Mouse (Mus musculus) urinary bladder, postnatal 25 days (tissue): ENCODE results near the gene Atxn2.
"Not testable (repeated sequence)": the region's sequence is repeated elsewhere in the genome, so short reads cannot be mapped to it uniquely, and the experiment has no call there.

Source experiments
- DNase-seq: peaks from one replicate; pipeline ENCODE4 v3.0.0; 2022; ENCODE audit warnings: low spot score

Atxn2 gene

DNA sequence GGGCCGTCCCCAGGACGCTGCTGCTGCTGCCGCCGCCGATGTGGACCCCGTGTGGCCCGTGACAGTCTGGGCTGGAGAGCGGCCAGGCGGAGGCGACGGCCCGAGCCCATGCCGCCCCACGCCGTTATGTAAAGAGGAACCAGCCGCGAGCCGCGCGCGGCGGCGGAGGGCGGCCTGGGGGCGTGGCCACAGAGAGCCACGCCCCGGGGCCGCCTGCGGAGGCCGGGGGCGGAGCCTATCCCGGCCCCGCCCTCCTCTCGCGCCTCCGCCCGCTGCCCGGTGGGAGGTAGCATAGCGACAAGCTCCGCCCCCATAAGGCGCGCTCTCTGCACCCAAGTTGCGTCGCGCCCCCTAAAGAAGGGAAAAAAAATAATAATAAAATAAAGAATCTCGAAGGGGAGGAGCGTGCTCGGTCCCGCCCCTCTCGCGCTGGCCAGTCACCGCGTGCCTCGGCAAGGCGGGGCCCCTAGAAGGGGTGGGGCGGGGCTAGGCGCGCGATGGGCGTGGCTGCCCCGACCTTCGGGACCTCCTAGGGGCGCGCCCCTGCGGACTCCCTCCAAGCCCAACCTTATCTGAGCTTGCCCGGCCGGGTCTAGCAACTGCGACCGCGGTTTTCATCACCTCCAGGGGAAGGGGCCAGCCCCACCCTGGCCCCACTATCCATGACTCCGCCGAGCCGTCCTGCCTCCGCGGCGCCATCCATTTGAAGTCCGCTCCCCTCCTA lies 125.7 kb downstream of the Atxn2 start:
- peak; percentile 86 for DNase-seq

DNA sequence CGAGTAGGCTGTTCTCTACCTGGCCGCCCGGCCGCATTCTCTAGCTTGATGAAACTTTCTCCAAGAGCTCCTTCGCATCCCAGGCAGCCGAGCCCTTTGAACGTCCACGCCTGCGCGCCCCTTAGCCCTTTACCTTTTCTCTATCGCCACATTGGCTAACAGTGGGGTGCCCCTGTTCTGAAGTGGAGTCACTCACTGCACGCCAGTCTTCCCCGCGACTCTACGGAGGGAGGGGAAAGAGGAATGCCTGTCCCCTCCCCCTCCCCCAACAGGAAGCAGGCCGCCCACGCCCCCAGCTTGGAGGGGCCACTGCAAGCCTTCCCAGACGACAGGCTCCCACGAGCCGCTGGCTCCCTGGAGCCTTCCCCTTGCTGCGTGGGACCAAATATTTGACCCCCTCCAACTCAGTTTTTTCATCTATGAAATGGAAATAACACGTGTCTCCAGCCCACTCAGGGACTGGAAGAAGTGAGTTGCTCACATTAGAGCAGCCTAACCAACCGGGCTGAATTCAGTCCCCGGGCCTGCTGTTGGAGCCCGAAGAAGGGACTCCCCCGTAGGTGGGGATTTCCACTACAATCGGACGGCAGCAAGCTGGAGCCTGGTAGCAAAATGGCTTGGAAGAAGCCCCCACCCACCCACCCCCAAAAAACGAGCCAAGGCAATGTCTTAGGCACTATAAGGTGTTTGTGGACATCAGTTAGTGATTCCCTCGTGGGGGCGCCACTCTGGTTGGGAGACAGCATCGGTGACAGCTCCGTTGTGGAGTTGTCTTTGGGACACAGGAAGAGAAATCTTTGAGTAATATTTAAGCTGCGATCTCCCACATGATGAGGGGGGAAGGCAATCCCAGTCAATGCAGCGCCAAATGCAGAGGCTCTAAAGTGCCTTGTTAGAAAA lies 126.6 kb downstream of the Atxn2 start, which contains the start of gene Sh2b3:
TSS of gene Sh2b3 (minus strand) at position 206 of the 900 bp plus-strand sequence.
- DNase-seq: peak; percentile 55

DNA sequence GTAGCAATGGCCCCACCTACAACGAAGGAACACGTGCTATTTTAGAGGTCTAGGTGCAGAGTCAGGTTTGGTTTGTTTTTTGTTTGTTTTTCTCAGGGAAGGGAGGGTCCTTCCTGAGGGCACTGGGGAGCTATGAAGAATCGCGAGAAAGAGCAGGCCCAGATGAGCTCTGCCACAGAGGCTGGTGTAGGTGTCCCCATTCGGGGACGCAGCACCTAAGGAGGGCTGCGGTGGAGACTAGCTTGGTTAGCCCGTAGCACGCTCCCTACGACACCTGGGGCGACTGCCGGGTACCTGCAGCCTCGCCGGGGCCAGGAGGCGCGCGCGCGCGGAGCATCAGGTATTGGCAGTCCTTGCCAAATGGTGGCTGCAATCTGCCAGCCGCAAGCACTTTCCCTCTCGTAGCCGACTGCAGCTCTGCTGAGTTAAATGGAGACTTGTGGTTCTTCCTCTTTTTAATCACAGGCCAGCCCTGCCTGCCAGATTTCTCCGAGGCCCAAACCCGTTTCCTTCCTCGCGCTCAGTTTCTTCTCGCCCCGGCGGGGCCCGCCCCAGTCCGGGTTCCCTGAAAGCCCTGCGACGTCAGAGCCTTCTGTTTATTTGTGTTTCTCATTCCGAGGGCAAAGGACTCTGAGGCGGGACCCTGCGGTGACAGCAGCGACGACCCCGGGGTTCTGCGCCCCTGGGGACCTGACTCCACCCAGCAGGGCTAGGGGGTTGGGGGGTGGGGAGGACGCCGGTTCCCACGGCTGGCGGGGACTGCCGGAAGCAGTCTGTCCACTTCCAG lies 127.4 kb downstream of the Atxn2 start:
- DNase-seq: peak; percentile 55

DNA sequence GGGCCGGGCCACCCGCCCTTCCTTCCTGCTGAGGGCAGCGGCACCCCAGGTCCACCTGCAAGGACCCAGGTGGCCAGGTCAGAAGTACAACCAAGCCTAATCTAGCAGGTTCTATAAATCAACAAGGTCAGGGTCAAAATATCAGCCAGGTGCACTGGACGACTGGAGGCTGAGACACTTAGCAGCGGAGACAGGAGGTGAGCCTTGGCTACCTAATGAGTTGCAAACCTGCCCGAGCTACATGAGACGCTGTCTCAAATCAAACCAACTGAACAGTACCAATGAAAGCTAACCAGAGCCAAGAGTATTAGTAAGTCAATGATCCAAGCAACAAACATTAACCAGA lies 128.0 kb downstream of the Atxn2 start:
- DNase-seq: no peak

DNA sequence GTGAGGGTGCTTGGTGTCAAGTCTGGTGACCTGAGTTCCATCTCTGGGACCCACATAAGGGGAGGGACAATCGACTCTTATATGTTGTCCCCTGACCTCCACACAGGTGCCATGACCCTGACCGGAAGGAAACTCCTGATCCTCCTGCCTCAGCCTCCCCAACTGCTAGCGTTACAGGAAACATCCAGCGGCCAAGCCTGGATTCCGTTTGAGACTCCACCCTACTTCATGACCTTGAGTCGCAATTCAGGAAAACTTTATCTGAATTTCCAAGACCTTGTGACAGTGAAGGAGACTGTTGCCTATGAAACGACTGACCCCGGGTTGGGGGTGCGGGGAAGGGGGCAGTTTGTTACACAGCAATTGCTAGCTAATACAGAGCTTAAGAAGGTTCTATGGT lies 130.4 kb downstream of the Atxn2 start:
- DNase-seq: no peak

DNA sequence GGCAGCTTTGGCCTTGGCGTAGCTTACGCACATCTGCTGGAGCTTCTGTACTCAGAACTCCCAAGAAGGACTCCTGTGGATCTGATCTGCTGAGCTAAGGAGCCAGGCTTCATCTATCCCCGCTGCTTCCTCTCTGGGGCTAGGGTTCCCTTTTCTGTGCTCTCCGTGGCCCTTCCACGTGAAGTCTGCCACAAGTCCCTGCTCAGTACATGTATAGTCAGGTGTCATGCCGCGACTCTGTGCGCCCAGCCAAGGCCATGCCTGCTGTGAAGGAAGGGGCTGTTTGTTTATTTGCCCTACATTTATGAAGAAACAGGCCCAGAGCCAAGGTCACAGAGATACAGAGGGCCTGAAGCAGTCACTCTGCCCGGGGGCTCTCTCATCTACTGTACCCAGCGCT lies 130.8 kb downstream of the Atxn2 start:
- no peak for DNase-seq

DNA sequence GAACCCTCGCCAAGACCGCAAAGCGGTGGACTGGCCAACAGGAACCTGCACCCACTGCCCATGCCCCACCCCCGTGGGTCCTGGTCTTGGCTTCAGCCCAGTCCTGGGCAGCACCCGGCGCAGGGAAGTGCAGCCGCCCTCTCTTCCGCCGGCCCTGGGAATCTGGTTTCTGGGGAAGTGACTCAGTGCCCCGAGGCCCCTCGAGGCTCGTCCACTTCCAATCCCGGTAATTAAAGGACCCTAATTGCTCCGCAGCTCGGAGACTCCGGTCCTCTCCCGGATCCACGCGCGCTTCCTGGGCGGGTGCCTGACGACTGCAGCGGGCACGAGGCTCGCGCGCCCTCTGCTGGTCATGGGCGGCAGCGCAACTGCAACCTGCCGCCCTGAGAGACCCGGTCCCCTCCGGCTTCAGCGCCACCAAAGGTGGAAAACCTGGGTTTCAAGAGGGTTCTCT lies 131.6 kb downstream of the Atxn2 start:
- peak; percentile 88 for DNase-seq

DNA sequence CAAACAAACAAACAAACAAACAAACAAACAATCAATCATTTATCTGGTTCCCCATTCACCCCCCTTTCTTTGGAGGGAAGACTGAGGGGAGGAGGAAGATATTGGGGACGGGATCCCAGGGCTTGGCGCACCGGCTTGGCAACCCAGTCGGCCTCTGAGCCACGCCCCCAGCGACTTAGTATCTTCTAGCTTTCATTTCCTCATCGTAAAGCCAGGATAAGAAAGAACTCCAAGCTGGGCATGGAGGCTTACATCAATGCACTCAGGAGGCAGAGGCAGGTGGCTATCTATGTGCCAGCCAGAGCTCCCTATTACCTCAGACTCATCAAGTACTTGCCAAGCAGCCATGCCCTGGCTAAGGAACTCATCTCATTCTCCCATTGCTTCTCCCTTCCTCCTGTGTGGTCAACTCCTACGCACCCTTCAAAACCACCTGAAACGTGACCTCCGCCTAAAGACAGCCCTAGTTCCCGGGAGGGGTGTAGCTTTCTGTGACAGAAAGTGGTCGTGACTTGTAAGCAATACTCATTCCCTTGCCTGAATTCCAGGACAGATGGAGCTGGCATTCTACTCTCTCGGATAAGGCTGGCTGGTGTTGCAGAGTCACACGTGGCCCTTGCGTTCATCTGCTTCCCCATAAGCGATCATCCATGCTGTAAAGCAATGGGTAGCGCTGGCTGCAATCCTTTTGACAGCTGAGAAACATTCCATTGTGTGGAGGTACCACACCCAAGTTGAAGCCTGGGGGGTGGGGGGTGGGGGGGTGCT lies 132.2 kb downstream of the Atxn2 start:
- no peak for DNase-seq

DNA sequence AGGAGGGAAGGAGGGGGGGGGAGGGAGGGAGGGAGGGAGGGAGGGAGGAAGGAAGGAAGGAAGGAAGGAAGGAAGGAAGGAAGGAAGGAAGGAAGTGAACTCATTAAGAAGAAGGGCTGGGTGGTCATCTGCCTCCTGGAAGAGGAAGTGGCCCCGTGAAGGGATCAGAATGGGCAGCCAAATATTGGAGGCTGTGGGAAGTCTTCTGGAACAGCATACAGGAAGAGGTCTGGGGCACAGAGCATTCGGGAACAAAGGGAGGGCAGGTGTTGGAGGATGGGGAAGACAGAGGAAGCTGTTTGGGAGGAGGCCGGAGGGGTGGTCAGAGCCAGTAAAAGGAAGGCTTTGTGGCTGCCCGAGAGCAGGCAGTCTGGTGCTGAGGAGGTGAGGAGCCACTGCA lies 134.2 kb downstream of the Atxn2 start:
- DNase-seq: no peak

DNA sequence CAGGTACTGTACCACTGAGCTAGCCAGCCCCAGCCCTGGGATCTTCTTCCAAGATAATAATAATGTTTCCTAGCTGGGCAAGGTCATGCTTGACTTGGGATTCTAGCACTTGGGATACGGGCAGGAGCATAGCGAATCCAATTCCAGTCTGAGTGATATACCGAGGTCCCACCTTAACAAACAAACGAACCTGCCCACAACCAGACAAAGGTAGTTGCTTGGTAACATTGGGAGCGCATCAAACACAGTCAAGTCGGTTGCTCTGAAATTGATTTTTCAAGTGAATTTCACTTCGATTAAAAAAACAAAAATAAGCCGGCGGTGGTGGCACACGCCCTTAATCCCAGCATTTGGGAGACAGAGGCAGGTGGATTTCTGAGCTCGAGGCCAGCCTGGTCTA lies 135.2 kb downstream of the Atxn2 start:
- no peak for DNase-seq

DNA sequence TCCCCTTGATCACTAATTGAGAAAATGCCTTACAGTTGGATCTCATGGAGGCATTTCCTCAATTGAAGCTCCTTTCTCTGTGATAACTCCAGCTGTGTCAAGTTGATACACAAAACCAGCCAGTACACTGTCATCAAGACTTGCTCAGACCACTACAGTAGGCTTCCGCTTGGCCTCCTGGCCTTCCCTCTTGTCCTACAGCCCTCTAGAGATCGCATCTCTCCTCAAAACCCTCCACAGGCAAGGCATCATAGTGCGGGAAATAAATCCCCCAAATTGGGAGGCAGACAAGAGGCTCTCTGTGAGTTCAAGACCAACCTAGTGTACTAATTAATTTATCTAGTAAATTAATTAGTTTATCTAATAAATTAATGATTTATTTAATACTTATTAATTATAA lies 136.1 kb downstream of the Atxn2 start:
- not testable (repeated sequence) for DNase-seq

DNA sequence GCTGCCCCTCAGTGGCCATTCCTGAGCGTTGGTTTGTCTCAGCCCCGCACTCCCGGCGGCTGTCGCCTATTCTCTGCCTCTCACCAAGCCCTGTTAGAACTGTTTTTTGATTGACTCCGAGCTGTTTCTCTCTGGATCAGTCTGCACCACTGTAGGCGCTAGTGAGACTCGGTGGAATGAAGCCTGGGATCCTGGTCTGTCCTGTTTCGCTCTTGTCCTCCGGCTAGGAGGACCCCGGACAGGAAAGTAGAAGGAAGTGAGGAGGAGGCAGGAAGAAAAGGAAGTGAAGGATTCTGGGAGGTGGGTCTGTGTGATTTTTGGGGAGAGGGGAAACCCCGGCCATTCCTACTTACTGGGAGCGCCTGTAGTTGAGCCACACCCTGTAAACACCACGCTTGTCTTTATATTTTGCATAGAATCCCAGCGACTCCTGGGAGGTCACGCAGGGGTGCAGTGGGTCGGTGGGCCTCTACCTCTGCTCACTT lies 136.9 kb downstream of the Atxn2 start:
- peak; percentile 41 for DNase-seq

DNA sequence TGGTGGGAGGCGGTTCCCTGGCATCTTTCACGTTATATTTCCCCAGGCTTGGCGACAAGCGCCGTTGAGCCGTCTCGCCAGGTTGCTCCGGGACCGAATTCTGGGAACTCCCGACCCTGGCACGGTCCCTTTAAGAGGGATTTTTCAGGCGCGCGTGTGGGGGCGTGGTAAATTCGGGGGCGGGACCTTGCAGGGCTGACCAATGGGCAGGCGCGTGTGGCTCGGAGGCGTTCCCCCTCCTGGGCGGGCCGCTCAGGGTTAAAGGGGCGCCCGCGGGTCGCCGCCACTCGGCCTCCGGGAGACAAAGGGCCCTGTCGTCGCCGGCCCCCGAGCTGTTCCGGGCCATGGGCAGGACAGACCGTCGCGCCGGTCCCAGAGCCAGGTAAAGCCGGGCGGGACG lies 137.6 kb downstream of the Atxn2 start, which contains the start of gene Pheta1:
TSS of gene Pheta1 (plus strand) at position 242 of the 400 bp plus-strand sequence.
- peak; percentile 92 for DNase-seq

DNA sequence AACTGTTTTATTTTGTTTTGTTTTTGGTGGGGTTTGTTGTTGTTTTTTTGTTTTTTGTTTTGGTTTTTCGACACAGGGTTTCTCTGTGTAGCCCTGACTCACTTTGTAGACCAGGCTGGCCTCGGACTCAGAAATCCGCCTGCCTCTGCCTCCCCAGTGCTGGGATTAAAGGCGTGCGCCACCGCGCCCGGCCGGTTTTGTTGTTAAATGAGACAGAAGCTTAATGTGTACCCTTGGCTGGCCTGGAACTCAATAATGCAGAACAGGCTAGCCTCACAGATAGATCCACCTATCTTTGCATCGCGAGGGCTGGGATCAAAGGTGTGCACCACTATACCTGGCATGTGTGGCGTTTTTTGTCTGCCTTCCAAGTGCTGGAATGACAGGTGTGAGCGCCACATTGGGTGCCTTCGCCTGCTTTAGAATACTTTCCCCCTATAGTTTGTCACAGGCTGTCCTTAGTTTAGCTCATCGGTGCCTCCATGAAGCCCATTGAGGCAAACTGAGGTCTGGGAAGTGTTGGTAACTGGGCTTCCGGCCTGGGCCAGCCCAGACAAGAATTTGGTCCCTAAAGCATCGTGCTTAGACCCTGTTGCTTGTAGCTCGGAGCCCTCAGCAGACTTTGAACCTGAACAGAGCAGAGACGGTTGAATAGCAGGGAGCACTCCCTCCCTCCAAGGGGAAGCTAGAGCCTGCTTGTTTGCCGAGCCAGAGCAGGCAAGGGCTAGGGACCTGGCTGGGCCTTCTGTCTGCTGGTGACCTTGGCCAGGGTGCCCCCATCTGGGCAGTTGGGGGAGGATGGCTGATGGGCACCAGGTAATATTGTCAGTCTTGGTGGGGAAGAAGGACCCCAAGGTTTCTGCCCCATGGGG lies 138.6 kb downstream of the Atxn2 start:
- no peak for DNase-seq

DNA sequence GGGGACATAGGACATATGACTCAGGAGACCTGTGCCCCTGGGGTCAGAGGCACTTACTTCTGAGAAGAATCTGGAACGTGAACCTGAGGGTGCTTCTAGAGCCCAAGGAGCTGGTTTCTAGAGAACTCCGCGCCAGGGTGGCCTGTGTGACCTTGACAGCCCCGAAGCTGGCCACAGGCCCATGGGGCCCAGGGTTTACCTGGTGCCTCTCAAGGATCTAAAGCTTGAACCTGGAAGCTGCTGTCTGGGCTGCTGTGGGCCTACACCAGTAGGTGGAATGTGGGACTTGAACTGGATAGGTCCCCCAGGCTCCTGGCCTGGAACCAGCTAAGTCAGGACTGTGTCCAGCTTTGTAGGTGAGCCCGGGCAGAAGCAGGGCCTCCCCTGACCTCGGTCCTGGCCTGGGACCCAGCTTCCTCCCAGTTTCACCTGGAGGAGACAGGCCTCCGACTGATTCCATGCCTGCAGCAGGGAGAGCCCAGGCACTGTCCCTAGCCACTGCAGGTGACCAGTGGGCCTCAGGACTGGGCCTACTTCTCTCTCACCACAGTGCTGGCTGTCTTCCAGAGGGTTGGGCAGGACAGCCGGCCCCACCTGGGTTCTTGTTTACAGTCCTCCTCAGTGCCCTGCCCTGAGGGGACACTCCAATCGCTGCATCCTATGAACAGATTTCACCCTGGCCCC lies 142.4 kb downstream of the Atxn2 start:
- no peak for DNase-seq

DNA sequence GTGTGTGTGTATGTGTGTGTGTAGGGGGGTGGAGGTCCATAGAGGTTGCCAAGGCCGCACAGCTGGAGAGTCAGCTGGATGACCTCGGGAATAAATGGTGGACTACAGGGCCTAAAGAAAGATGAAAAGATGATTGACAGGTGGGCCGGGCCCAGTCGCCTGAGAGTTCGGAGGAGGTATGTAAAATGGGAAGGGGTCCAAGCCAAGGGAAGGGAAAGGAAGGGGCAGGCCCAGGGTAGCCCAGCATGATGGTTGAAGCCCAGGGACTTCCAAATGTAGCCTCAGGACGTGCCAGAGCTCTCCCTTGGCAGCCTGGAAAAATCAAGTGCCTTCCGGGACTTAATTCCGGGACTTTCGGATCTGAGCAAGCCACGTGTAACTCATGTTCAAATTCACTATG lies 143.6 kb downstream of the Atxn2 start:
- no peak for DNase-seq

DNA sequence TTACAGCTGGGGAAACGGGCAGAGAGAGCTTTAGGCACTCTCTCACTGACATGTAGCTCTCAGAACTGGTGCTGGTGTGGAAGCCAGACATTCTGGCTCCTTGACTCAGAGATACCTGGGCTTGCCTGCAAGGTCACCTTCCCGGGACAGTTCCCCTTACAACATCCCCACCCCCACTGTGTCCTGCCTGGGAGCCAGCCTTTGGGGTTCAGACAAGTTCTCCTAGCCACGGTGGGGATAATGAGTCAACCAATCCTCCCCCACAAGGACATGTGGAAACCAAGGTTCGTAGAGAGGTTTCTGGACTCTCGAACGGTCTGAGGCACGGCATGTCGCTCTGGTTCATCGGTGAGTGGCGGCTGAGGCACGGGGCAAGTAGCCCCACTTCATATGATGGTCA lies 145.6 kb downstream of the Atxn2 start:
- DNase-seq: no peak

DNA sequence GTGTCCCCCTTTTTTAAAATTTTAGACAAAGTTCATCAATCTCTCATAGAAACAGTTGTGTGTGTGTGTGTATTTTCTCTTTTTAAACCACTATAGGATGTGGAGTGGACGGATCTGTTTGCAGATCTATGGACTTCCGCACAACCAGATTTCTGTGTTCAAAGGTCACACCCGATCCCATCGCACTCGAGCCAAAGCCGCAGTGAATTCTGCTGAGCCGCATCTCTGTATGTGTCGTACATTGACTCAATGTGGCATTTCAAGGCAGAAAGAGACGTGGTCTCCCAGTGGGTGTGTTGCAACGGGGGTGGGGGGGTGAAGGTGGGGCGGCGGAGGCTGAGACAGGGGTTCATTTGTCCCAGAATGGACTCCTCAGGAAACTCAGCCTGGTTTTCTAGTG lies 147.3 kb downstream of the Atxn2 start:
- no peak for DNase-seq

DNA sequence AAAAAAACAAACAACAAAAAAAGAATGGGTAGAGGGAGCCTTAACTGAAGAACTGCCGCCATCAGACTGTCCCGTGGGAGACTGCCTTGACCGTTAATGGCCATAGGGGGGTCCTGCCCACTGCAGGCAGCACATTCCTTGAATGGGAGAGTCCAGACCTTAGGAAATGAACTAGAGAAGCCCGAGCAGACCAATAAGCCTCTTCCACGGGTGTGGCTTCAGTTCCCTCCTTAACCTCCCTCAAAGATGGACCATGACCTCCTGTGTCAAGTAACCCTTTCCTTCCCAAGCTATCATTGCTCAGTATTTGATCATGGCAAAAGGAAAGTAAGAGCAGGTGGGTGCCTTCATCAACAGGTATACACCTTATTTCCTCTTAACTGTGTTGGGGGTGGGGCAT lies 150.8 kb downstream of the Atxn2 start:
- no peak for DNase-seq

DNA sequence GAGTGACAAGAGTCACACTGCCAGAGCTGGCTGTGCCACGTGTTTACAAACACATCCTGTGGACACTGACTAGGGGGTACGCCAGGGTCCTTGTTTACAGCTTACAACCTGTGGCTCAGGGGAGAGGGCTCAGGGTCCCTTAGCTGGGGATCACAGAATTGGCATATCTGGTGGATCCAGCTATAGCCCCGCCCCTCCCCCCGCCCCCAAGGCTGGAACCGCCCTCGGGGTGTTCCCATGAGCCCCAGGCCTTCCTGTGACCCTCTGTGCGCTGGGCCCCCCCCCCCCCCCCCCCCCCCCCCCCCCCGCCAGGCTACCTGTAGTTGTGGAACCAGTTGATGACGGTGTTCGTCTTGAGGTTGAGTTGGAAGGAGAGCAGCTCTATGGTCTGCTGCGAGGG lies 153.2 kb downstream of the Atxn2 start:
- no peak for DNase-seq
